Mouse (Mus musculus): ENCODE measurements around the gene Platr25. TPM values are rescaled to one million over a fixed set of nuclear protein-coding genes. Genes with fewer than 3 reads are reported as not detected.
"Not testable (repeated sequence)": the region's sequence is repeated elsewhere in the genome, so short reads cannot be mapped to it uniquely, and the experiment has no call there.

Platr25 gene
- polyA plus RNA-seq, 1 experiment from 2014 or later: 3.5 TPM

DNA sequence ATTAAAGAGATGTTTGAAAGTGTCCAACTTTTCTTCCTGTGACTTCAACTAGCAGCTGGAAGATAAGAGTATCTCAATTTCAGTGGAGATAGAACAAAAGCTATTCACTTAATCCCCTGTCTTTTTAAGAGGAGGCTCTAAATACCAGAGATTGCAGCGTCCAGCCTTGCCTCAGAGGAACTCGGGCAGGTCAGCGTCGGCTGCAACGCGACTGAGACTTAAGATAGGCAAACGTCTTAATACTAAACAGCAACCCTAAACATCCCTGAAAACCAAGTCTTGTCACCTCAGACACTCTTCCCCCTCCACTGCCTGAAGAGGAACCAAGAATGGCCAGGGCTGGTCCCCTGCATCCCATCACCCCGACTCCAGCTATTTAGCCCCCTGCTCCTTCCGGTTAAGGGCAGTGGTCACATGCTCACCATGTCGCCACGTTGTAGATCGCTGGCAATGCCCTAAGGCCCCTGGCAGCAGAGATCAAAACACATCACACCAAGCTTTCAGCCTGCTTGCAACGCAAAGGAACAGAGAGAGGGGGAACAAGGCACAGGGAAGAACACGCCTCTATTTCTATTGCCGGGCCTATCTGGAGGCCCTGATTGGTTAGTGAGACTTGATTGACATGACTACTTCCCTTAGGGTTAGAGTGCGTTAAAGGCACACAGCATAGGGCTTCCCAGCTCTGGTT is 107.7 kb downstream of the Platr25 start:
- ATAC-seq (ENCODE audit: insufficient read depth): peak; percentile 86
- not testable (repeated sequence) for H3K9ac ChIP-seq; H3K4me1 ChIP-seq (replicated peaks); H3K36me3 ChIP-seq (replicated peaks); H3K27ac ChIP-seq (replicated peaks); H3K9me3 ChIP-seq (replicated peaks); H3K27me3 ChIP-seq
- Histone ChIP-seq H3K4me3 (replicated peaks) (peak overlapping the region; percentile 57), H3K4me2 (peak overlapping the region; percentile 70)
- WGBS (ENCODE audit: insufficient replicate concordance): under 1% methylated on average over 16 of the region's 16 CpGs

DNA sequence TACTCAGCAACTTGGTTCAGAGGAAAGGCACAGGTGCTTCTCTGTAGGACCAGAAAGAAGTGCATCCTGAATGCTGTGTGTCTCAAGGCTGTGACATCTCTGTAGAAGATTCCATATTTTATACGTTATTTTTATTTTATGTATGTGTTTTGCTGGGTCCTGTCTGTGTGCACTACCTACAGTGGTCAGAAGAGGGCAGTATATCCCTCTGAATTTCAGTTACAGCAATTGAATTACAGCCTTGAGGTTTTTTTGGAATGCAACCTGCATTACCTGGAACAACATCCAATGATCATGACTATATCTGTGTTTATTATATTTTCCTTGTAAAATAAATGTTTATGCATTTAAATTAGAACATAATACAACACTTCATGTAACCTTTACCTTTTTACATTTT is 133.4 kb downstream of the Platr25 start:
- H3K36me3 ChIP-seq (replicated peaks); H3K4me3 ChIP-seq (replicated peaks); H3K27ac ChIP-seq (replicated peaks); H3K9me3 ChIP-seq (replicated peaks); H3K4me1 ChIP-seq (replicated peaks); H3K4me2 ChIP-seq; ATAC-seq (ENCODE audit: insufficient read depth); H3K27me3 ChIP-seq; H3K9ac ChIP-seq: not testable (repeated sequence)
- 32% methylated on average over 1 of the region's 1 CpGs for whole genome bisulfite sequencing (ENCODE audit: insufficient replicate concordance)

DNA sequence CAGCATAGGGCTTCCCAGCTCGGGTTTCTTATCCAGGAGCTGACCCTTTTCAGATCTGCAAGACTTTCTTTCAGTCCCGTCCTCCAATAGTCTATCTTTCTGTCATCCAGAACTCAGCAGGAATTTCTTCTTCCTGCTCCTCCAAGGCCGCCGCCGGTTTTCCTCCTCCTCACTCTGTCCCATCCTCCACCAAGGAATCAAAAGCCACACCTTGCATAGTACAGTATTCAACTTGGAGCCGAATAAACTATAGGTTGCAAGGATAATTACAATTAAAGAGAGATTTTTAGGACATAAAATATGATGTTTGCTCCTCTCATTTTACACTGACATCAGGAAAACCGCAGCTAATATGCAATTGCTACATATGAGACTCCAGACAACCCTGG is 136.2 kb downstream of the Platr25 start:
- not testable (repeated sequence) for H3K27me3 ChIP-seq; H3K27ac ChIP-seq (replicated peaks); H3K36me3 ChIP-seq (replicated peaks); H3K9ac ChIP-seq; H3K4me1 ChIP-seq (replicated peaks); H3K9me3 ChIP-seq (replicated peaks)
- 6% methylated on average over 7 of the region's 7 CpGs for whole genome bisulfite sequencing (ENCODE audit: insufficient replicate concordance)
- Histone ChIP-seq H3K4me3 (replicated peaks) (peak overlapping the region; percentile 59), H3K4me2 (peak overlapping the region; percentile 73)
- peak; percentile 74 for ATAC-seq (ENCODE audit: insufficient read depth)

DNA sequence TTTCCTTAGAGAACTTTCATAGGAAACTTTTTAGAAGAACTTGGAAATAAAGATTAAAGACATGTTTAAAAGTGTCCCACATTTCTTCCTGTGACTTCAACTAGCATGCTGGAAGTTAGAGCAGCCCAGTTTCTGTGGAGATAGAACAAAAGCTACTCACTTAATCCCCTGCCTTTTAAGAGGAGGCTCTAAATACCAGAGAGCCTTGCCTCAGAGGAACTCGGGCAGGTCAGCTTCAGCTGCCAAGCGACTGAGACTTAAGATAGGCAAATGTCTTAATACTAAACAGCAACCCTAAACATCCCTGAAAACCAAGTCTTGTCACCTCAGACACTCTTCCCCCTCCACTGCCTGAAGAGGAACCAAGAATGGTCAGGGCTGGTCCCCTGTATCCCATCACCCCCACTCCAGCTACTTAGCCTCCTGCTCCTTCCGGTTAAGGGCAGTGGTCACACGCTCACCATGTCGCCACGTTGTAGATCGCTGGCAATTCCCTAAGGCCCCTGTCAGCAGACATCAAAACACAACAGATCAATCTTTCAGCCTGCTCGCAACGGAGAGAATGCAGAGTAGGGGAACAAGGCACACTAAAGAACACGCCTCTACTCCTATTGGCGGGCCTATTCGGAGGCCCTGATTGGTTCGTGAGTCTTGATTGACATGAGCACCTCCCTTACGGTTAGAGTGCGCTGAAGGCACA is 136.8 kb downstream of the Platr25 start, which contains the start of gene 6720489N17Rik:
Gene 6720489N17Rik, minus strand, starts transcription at position 606 of the 700 bp plus-strand sequence.
- H3K4me3 ChIP-seq (replicated peaks): peak within 1 kb of the TSS; percentile 59
- H3K9me3 ChIP-seq (replicated peaks); H3K27ac ChIP-seq (replicated peaks); H3K27me3 ChIP-seq; H3K4me1 ChIP-seq (replicated peaks); H3K36me3 ChIP-seq (replicated peaks): not testable (repeated sequence)
- peak within 1 kb of the TSS; percentile 45 for H3K9ac ChIP-seq
- peak within 1 kb of the TSS; percentile 73 for H3K4me2 ChIP-seq
- peak; percentile 100 for ATAC-seq (ENCODE audit: insufficient read depth)
- WGBS (ENCODE audit: insufficient replicate concordance): under 1% methylated on average over 15 of the region's 15 CpGs

MicroRNAs within 50 kb of the gene (microRNA counts, 519-probe panel; counts per million panel counts)
- microRNA mmu-miR-713: not detected

Small RNA genes lying within 50 kb of the gene (microRNA-seq; reads per million reads assigned to microRNA genes)
- gene Gm24020 (not detected), gene Gm24588 (not detected), gene Mir713 (not detected)

Other genes starting within 250 kb of the Platr25 start
- not detected in 2 replicates for gene Zfp935, start 202.2 kb downstream of the Platr25 start, polyA plus RNA-seq (2015; fragmentation: Nextera tagmentation; extraction: Ambion mirVana)
- 4.5 and 4.7 TPM in 2 replicates for gene Zfp934, start 189.5 kb downstream of the Platr25 start, polyA plus RNA-seq (2015; fragmentation: Nextera tagmentation; extraction: Ambion mirVana)
- 1.7 and 2.2 TPM in 2 replicates for gene 6720489N17Rik, start 136.5 kb downstream of the Platr25 start, polyA plus RNA-seq (2015; fragmentation: Nextera tagmentation; extraction: Ambion mirVana)
- gene Gm5141, start 25.1 kb upstream of the Platr25 start, polyA plus RNA-seq (2015; fragmentation: Nextera tagmentation; extraction: Ambion mirVana): 0.81 and 0.93 TPM in 2 replicates
- 0.44 and 1.0 TPM in 2 replicates for gene Fbp2, start 97.7 kb upstream of the Platr25 start, polyA plus RNA-seq (2015; fragmentation: Nextera tagmentation; extraction: Ambion mirVana)
- gene Fbp1, start 127.6 kb upstream of the Platr25 start, polyA plus RNA-seq (2015; fragmentation: Nextera tagmentation; extraction: Ambion mirVana): 43.1 and 93.2 TPM in 2 replicates
- 14.6 and 15.6 TPM in 2 replicates for gene 2010111I01Rik, start 204.2 kb upstream of the Platr25 start, polyA plus RNA-seq (2015; fragmentation: Nextera tagmentation; extraction: Ambion mirVana)